Mouse (Mus musculus) megakaryocyte, embryonic 14.5 days (primary cell): ENCODE data around the gene Polg.

ENCODE experiments used
- FLI1 ChIP-seq: IDR thresholded peaks from 2 replicates; pipeline ENCODE4 v1.6.1; 2012; ENCODE audit warnings: low read length, inconsistent platforms, mixed read lengths
- GATA1 ChIP-seq: IDR thresholded peaks from 3 replicates; pipeline ENCODE4 v1.6.1; 2012; ENCODE audit warnings: mixed read lengths, low read length, inconsistent platforms, borderline replicate concordance

DNA sequence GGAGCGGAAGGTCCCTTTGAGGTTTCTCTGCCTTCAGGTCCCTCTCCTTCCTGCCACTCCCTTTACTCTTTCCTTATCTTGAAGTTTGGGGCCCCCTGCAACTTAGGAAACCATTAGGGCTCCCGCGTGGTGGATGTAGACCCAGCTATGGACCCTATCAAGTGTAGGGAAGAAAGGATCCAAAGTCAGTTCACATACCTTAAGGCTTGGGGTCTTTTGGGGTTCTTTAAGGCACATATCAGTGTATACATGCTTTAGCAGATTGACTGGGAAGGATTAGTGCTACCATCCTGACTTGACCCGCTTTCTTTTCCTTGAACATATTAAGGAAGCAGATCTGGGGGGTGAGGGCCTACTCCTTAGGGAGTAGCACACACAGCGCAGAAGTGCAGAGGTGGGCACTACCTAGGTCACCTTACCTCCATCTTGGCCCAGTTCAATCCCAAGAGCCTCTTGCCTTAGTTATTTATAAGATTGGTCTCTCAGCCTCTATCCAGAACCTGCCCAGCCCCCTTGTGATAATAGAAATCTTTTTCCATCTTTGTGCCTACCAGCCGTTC is 40.4 kb upstream of the Polg start:
- TF ChIP-seq GATA1 (no peak), FLI1 (no peak)
